Comparison of ENCODE assay signal across 8 mouse cellular contexts in genomic region chrX:103484050-103484449, GRCm38 (mm10).
DNase-seq lines count a peak whose midpoint lies in the region; ATAC-seq and TF ChIP-seq lines count a peak whose summit lies in the region.

No protein-coding gene starts in this region.

- peak overlapping the region; percentile 86 for H3K27ac ChIP-seq in gastrocnemius, adult 2 months
- no peak overlapping the region for H3K27ac ChIP-seq in hindbrain, embryonic 11.5 days (ENCODE audit: low read depth, low read length)
- no peak overlapping the region for H3K27ac ChIP-seq in midbrain, embryonic 10.5 days (replicated peaks)
- no peak overlapping the region for H3K27ac ChIP-seq in stomach, embryonic 16.5 days (ENCODE audit: low read length)

- 30% methylated on average over 2 of the region's 2 CpGs for WGBS in hindbrain, embryonic 11.5 days
- 48% methylated on average over 2 of the region's 2 CpGs for WGBS in midbrain, embryonic 10.5 days
- 24% methylated on average over 2 of the region's 2 CpGs for WGBS in stomach, embryonic 16.5 days

- intact Hi-C loops in gastrocnemius, adult 2 months (cut with DNase I) = loop anchor here (1.0 to 10.0 kb wide), 4 partner anchors 139 to 501 kb away; partner anchors contain the start of gene Rlim
- intact Hi-C loops in left cerebral cortex, postnatal 25 days (cut with DNase I) = loop anchor here (2.0 to 5.0 kb wide), 4 partner anchors 139 to 453 kb away; no protein-coding TSS in a partner anchor

- ATAC-seq in hindbrain, embryonic 11.5 days (ENCODE audit: low FRiP score) = no peak
- ATAC-seq in stomach, embryonic 16.5 days (ENCODE audit: insufficient read depth, low FRiP score) = no peak

- no peaks in the 10 kb centered on the region for H3K9me3 ChIP-seq in hindbrain, embryonic 11.5 days (ENCODE audit: control insufficient read depth, low read length)
- 0 out of 2 replicates have a peak, but pooled peaks cover 6% of the 10 kb centered on the region for H3K9me3 ChIP-seq in midbrain, embryonic 10.5 days (replicated peaks)
- no peaks in the 10 kb centered on the region; the same call in 1 of the 2 replicates for H3K9me3 ChIP-seq in stomach, embryonic 16.5 days (replicated peaks; ENCODE audit: control insufficient read depth, low read length)

- H3K4me3 ChIP-seq in gastrocnemius, adult 2 months = peak overlapping the region; percentile 87
- no peak overlapping the region for H3K4me3 ChIP-seq in hindbrain, embryonic 11.5 days (ENCODE audit: low read depth, low read length)
- 0 out of 2 replicates have a peak overlapping the region, but pooled peaks have one; percentile 54 for H3K4me3 ChIP-seq in midbrain, embryonic 10.5 days
- H3K4me3 ChIP-seq in stomach, embryonic 16.5 days (replicated peaks; ENCODE audit: low read length) = no peak overlapping the region

- peak; percentile 28 for DNase-seq in gastrocnemius, adult 2 months
- DNase-seq in gastrocnemius, adult 8-10 months (ENCODE audit: low spot score in 2 of 2) = no peak
- DNase-seq in MN1 (ENCODE audit: low spot score) = peak; percentile 67
- DNase-seq in embryo, embryonic 11 days = peak; percentile 76
- peak; percentile 62 for DNase-seq in hindbrain, embryonic 11.5 days (ENCODE audit: low spot score)
- DNase-seq in left cerebral cortex, postnatal 25 days (ENCODE audit: low spot score in 2 of 2) = peak; percentile 37 to 63
- peak; percentile 18 for DNase-seq in midbrain, embryonic 10.5 days (ENCODE audit: low spot score)

- TF ChIP-seq CTCF in gastrocnemius, adult 2 months (IDR thresholded peaks at IDR 0.05) = peak; percentile 90

- no peaks in the 10 kb centered on the region for H3K27me3 ChIP-seq in hindbrain, embryonic 11.5 days (ENCODE audit: control insufficient read depth, insufficient read depth, low read length)
- H3K27me3 ChIP-seq in midbrain, embryonic 10.5 days (ENCODE audit: low read depth, poor library complexity, severe bottlenecking) = no peaks in the 10 kb centered on the region
- H3K27me3 ChIP-seq in stomach, embryonic 16.5 days (ENCODE audit: control insufficient read depth, insufficient read depth, low read length) = no peaks in the 10 kb centered on the region

- no peaks in the 10 kb centered on the region for H3K36me3 ChIP-seq in hindbrain, embryonic 11.5 days (ENCODE audit: control insufficient read depth, insufficient read depth, low read length)
- H3K36me3 ChIP-seq in midbrain, embryonic 10.5 days = no peaks in the 10 kb centered on the region
- no peaks in the 10 kb centered on the region for H3K36me3 ChIP-seq in stomach, embryonic 16.5 days (ENCODE audit: control insufficient read depth, insufficient read depth, low read length)

- no peaks in the 10 kb centered on the region for H3K4me1 ChIP-seq in hindbrain, embryonic 11.5 days (replicated peaks; ENCODE audit: control insufficient read depth, insufficient read depth, low read length)
- no peaks in the 10 kb centered on the region for H3K4me1 ChIP-seq in midbrain, embryonic 10.5 days
- no peaks in the 10 kb centered on the region for H3K4me1 ChIP-seq in stomach, embryonic 16.5 days (ENCODE audit: control insufficient read depth, insufficient read depth, low read length)

- no peak overlapping the region for H3K4me2 ChIP-seq in hindbrain, embryonic 11.5 days (replicated peaks; ENCODE audit: low read depth, low read length)
- H3K4me2 ChIP-seq in stomach, embryonic 16.5 days (ENCODE audit: low read depth, low read length) = peak overlapping the region; percentile 45; the same call in 1 of the 2 replicates

- H3K9ac ChIP-seq in hindbrain, embryonic 11.5 days (ENCODE audit: low read depth, low read length) = no peak overlapping the region
- H3K9ac ChIP-seq in stomach, embryonic 16.5 days (ENCODE audit: low read length) = no peak overlapping the region

Comparison
In these comparisons a context has a peak if more than half of its experiments do, and no peak if none do; other contexts are left out.
1. DNase-seq: peak in gastrocnemius, adult 2 months (single experiment), MN1 (single experiment), embryo, embryonic 11 days (single experiment), hindbrain, embryonic 11.5 days (single experiment), left cerebral cortex, postnatal 25 days (2 of 2) and midbrain, embryonic 10.5 days (single experiment); none in gastrocnemius, adult 8-10 months (0 of 2).
2. H3K4me3 ChIP-seq: peak in gastrocnemius, adult 2 months (single experiment) and midbrain, embryonic 10.5 days (single experiment); none in hindbrain, embryonic 11.5 days (single experiment) and stomach, embryonic 16.5 days (single experiment).